Mouse (Mus musculus): ENCODE data around the gene Sdr39u1.

Sdr39u1 gene

DNA sequence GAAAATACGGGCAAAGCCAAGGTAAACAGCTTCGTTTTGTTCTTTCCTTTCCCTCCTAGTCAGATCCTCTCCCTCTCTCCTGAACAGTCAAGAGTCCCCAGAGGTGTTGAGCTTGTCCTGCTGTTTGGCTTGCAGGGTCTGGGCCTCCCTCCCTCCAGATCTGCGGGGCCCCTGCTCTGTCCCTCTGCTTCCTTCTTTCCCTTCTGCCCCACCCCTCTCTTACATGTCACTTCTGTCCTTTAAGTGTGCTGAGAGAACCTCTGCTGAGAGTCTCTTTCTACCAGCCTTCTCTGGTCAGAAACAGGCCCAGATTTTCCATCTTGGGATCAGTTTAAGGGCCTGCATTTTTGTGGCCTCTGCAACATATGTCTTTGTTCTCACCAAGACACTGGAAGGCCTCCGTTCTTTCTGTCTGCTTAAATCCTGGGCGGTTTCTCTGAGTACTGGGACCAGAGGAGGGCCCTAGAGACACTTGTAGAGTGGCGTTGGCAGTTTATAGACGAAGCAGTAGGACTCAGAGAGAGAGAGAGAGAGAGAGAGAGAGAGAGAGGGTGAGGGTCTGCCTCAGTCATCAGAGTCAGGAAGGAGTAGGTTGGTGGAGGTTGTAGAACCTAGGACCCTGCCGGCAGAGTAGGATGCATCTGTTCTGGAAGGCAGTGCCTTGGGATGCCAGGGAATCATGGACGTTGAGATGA lies 45.5 kb downstream of the Sdr39u1 start:
- DNase-seq (ENCODE audit: low read depth, low spot score): no peak

DNA sequence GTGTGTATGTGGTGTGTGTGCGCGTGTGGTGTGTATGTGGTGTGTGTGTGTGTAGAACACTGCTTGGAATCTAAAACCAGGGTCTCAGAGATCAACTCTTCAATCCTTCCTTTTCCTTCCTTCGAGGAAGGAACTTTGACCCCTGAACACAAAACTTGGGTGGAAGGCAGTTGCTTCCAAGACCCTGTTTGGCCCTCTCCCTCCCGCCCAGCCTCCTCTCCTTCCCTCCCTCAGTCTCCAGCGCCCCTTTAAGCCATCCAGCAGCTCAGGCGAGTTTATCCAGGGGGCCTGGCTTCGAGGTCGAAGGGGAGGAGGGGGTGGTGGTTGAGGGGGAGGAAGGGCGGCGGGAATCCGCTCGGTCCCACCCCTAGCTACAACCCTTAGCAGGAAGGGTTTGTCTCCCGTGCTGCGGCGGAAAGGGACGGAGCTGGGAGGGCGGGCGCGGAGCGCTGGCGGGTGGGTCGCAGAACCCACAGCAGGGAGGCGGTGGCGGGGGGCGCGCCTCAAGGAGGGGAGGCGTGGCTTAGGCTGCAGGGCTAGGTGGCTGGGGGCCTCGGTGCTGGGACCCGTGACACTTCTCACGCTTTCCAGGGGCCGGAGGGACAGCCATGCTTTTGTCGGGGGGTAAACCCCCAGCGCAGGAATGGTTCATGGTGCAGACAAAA lies 46.3 kb downstream of the Sdr39u1 start, which contains the start of gene Nynrin:
Nynrin (plus strand) TSS at position 390 of the 665 bp plus-strand sequence.
- DNase-seq (ENCODE audit: low read depth, low spot score): peak; percentile 87

DNA sequence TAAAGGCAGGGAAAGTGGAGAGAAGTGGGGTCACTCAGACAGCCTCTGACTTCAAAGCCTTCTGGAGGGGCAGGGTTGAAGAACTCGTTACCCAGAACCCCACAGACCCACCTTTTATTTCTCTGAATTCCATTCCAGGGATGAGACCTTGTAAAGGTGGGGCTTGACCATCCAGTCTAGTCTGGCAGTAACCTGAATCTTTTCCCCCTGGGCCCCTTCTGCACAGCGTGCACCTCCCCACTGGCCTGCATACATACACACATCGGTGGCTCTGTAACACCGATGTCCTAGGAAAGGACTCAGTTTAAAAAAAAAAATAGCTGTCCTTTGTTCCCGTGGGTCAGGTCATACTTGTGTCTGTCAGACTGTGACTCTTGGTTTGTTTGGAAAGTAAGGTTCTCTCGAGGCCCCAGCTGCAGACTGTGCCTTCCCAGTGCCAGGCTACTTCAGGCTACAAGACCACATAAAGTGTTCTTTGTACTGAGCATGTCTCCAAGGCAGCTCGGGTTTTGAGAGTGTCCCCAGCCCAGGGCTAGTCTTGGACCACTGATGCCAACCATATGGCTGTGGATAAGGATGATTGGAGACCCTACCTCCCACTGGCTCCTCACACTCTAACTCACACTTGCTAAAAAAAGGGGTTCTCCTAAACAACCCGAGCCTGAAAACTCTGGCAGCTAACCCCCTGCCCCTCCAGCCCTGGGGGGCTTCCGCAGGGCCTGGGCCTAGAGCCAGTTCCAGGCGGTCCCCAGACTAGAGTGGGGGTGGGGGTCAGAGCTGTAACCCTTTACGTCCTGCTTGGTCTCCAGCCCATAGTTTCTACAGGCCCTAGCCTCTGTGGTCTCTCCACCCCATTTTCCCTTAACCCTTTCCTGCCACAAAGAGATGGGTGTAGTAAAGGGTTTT lies 47.2 kb downstream of the Sdr39u1 start:
- peak; percentile 69 for DNase-seq (ENCODE audit: low read depth, low spot score)

DNA sequence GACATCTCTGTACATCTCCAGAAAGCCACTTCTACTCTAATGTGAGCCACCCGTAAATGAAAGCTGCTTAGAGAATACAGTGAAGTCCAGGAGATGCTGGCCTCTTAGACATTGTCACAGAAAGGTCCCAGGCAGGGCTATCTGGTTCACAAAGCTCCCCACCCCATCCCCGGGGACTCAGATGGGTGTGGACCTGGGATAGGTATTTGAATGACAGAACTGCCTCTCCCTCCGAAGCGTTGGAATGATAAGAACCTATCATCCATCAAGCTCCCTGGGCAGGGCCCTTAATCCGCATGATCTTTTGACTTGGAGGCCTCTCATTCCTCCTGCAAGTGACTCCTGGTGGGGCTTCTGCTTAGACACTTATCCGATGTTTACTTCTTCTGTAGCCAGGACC lies 49.2 kb downstream of the Sdr39u1 start:
- DNase-seq (ENCODE audit: low read depth, low spot score): peak; percentile 83
